Mouse (Mus musculus) lung, postnatal 0 days (tissue): ENCODE results near the gene Asxl1. TPM values are rescaled to one million over a fixed set of nuclear protein-coding genes. Genes with fewer than 3 reads are reported as not detected.
A peak's percentile ranks its signal among the peaks of the same experiment; 100 is the strongest.

ENCODE experiments used
- ATAC-seq: fragments of 200-750 bp; cut with Nextera tagmentation; 2 replicates; pipeline ENCODE4 v1.8.0; 2017; ENCODE audit warnings: moderate library complexity
- DNase-seq: peaks from one replicate; pipeline ENCODE4 v3.0.0-alpha.2; 2016; ENCODE audit warnings: low spot score
- H3K27ac ChIP-seq: fragments of 300-500 bp; sonication (generic); 2 replicates; pipeline ENCODE4 v1.5.1; 2014; ENCODE audit warnings: antibody characterized with exemption, mild to moderate bottlenecking, low read length, mixed read lengths
- H3K27me3 ChIP-seq: fragments of 300-500 bp; sonication (generic); replicated peaks from 2 replicates; pipeline ENCODE4 v1.6.1; 2014; ENCODE audit warnings: low read length, mixed read lengths; ENCODE audit not compliant: insufficient read depth
- H3K36me3 ChIP-seq: fragments of 300-500 bp; sonication (generic); 2 replicates; pipeline ENCODE4 v1.6.1; 2014; ENCODE audit warnings: low read length, mixed read lengths; ENCODE audit not compliant: insufficient read depth
- H3K4me1 ChIP-seq: fragments of 300-500 bp; sonication (generic); 2 replicates; pipeline ENCODE4 v1.6.1; 2014; ENCODE audit warnings: antibody characterized with exemption, low read depth, low read length, mixed read lengths; ENCODE audit not compliant: insufficient read depth
- H3K4me2 ChIP-seq: fragments of 300-500 bp; sonication (generic); replicated peaks from 2 replicates; pipeline ENCODE4 v1.6.1; 2014; ENCODE audit warnings: low read depth, mild to moderate bottlenecking, low read length, moderate library complexity, mixed read lengths
- H3K4me3 ChIP-seq: fragments of 300-500 bp; sonication (generic); 2 replicates; pipeline ENCODE4 v1.5.1; 2014; ENCODE audit warnings: low read depth, low read length
- H3K9ac ChIP-seq: fragments of 300-500 bp; sonication (generic); replicated peaks from 2 replicates; pipeline ENCODE4 v1.6.1; 2014; ENCODE audit warnings: low read depth, mild to moderate bottlenecking
- H3K9me3 ChIP-seq: fragments of 300-500 bp; sonication (generic); 2 replicates; pipeline ENCODE4 v1.6.1; 2016; ENCODE audit warnings: low read length, mixed read lengths
- CTCF ChIP-seq: IDR thresholded peaks from 2 replicates; pipeline ENCODE4 v1.5.1; 2016; ENCODE audit warnings: antibody characterized with exemption, mild to moderate bottlenecking
- EP300 ChIP-seq: IDR thresholded peaks from 2 replicates; pipeline ENCODE4 v1.6.1; 2016; ENCODE audit warnings: antibody characterized with exemption, mild to moderate bottlenecking, control low read depth
- WGBS: fragments of 180-500 bp; shearing (Covaris S2); extraction: QIAGEN DNeasy Blood & Tissue Kit; methylation state at CpG from one replicate; pipeline ENCODE4 v1.1.7; 2014; 5-methylcytosine and 5-hydroxymethylcytosine counted together
- polyA plus RNA-seq: library from polyadenylated mRNA; unstranded; fragments of >200 nt; fragmentation: Nextera tagmentation; extraction: Ambion mirVana; gene quantifications from 2 replicates; pipeline ENCODE4 v1.2.1, GENCODE M21; 2015

The Asxl1 gene
- polyA plus RNA-seq, 1 experiment from 2014 or later, result 10.3 TPM

GRCm38 (mm10) chr2:153445137-153446016 lies 99.7 kb downstream of the Asxl1 start:
- no peaks in the 10 kb centered on the region for H3K27me3 ChIP-seq
- H3K4me1 ChIP-seq, result peaks cover 30% of the 10 kb centered on the region
- TF ChIP-seq EP300 (no peak), CTCF (no peak)
- no peaks in the 10 kb centered on the region for H3K9me3 ChIP-seq
- under 1% methylated on average over 58 of the region's 59 CpGs for WGBS
- H3K4me3 ChIP-seq, result peak overlapping the region; percentile 98
- peak; percentile 48 for DNase-seq
- H3K36me3 ChIP-seq, result no peaks in the 10 kb centered on the region
- peak overlapping the region; percentile 46 for H3K9ac ChIP-seq
- H3K27ac ChIP-seq, result peak overlapping the region; percentile 95
- peak; percentile 13 for ATAC-seq
- H3K4me2 ChIP-seq, result peak overlapping the region; percentile 99

DNA sequence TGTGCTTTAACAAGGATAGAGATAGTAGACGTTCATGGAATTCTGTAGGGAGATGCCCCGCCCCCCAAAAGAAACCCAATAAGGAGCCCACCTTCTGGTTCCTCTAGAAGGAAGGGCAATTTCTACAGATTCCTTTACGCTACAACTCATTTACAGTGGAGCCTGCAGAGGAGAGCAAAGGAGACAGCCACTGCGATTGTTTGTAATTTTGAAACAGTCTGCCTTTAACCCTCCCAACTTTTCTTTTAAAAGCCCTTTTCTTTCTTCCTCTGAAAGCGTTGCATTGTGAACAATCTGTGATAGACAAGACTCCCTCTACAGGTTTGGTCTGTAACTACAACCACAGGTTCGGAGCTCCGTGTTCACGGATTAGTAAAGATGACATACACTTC lies 100.4 kb downstream of the Asxl1 start:
- Histone ChIP-seq H3K27ac (no peak overlapping the region), H3K27me3 (no peaks in the 10 kb centered on the region), H3K4me1 (peaks cover 24% of the 10 kb centered on the region), H3K4me3 (peak overlapping the region; percentile 98), H3K9ac (peak overlapping the region; percentile 45; the same call in 1 of the 2 replicates), H3K9me3 (no peaks in the 10 kb centered on the region), H3K36me3 (no peaks in the 10 kb centered on the region), H3K4me2 (peak overlapping the region; percentile 99)
- ATAC-seq (no peak), DNase-seq (peak; percentile 86)
- TF ChIP-seq EP300 (no peak), CTCF (peak; percentile 81)
- under 1% methylated on average over 8 of the region's 8 CpGs for WGBS

DNA sequence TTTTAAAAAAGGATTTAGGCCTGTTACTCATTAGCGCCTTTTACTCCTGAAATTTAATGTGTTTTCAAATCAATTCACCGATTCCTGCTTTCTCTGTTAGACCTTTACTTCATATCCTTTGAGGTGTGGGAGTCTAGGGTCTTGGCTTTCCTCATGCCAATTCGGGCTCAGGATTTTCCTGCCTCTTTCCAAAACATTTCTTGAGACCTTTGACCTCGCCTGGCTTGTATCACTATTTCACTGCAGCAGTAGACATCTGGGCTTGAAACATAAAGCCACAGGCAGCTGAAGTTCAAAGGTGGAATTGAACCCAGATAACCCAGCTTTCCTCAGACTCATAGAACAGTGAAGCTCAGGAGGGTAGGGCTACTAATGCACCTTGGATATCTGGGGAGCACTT lies 100.8 kb downstream of the Asxl1 start:
- no peak overlapping the region for H3K4me2 ChIP-seq

GRCm38 (mm10) chr2:153447719-153448118 lies 102.1 kb downstream of the Asxl1 start:
- H3K27me3 ChIP-seq, result no peaks in the 10 kb centered on the region
- peaks cover 8% of the 10 kb centered on the region for H3K4me1 ChIP-seq
- TF ChIP-seq CTCF (no peak), EP300 (0 out of 2 replicates have a peak, but pooled peaks have one; percentile 32)
- no peak overlapping the region for H3K27ac ChIP-seq
- ATAC-seq, result no peak
- no peak overlapping the region for H3K4me3 ChIP-seq
- 55% methylated on average over 3 of the region's 3 CpGs for WGBS
- H3K36me3 ChIP-seq, result no peaks in the 10 kb centered on the region
- H3K4me2 ChIP-seq, result no peak overlapping the region
- H3K9ac ChIP-seq, result no peak overlapping the region
- no peaks in the 10 kb centered on the region for H3K9me3 ChIP-seq
- peak; percentile 57 for DNase-seq

More for the DNA sequence above, 100.8 kb downstream of the Asxl1 start:
- Histone ChIP-seq H3K4me1 (peaks cover 19% of the 10 kb centered on the region), H3K9ac (no peak overlapping the region), H3K27me3 (no peaks in the 10 kb centered on the region), H3K27ac (no peak overlapping the region), H3K36me3 (no peaks in the 10 kb centered on the region), H3K9me3 (no peaks in the 10 kb centered on the region), H3K4me3 (no peak overlapping the region)
- ATAC-seq (no peak), DNase-seq (peak; percentile 17)
- TF ChIP-seq CTCF (no peak), EP300 (no peak)
- WGBS, result 30% methylated on average over 4 of the region's 4 CpGs

DNA sequence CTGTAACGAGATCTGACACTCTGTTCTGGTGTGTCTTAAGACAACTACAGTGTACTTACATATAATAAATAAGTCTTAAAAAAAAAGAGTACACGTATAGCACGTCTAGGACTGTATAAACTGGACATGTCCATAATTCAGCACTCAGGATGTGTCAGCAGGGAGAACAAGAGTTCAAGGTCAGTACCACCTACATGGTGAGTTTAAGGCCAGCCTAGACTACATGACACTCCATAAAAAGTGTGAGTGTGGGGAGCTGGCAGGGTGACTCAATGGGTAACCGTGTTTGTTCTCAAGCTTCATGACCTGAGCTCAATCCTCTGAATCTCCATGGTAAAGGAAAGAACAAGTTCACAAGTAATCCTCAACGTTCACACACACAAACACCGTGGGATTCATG lies 102.9 kb downstream of the Asxl1 start:
- DNase-seq (no peak), ATAC-seq (no peak)
- WGBS, result 75% methylated on average over 6 of the region's 6 CpGs

More for the DNA sequence above, 102.9 kb downstream of the Asxl1 start:
- H3K4me3 ChIP-seq, result no peak overlapping the region
- no peak overlapping the region for H3K9ac ChIP-seq
- TF ChIP-seq CTCF (no peak), EP300 (no peak)
- H3K9me3 ChIP-seq, result no peaks in the 10 kb centered on the region
- H3K4me2 ChIP-seq, result no peak overlapping the region
- H3K36me3 ChIP-seq, result no peaks in the 10 kb centered on the region
- H3K27me3 ChIP-seq, result no peaks in the 10 kb centered on the region
- peaks cover 4% of the 10 kb centered on the region; the same call in 1 of the 2 replicates for H3K4me1 ChIP-seq
- no peak overlapping the region for H3K27ac ChIP-seq

Other genes with a start within 250 kb of the Asxl1 start
- 37.1 and 59.4 TPM in 2 replicates for gene Hck, start 237.4 kb upstream of the Asxl1 start, polyA plus RNA-seq
- 39.7 and 44.5 TPM in 2 replicates for gene Tm9sf4, start 184.5 kb upstream of the Asxl1 start, polyA plus RNA-seq
- 4.7 and 5.5 TPM in 2 replicates for gene Tspyl3, start 120.4 kb upstream of the Asxl1 start, polyA plus RNA-seq
- gene Plagl2, start 104.4 kb upstream of the Asxl1 start, polyA plus RNA-seq, result 6.8 and 7.1 TPM in 2 replicates
- gene Pofut1, start 104.3 kb upstream of the Asxl1 start, polyA plus RNA-seq, result 2.8 and 3.1 TPM in 2 replicates
- 4.7 and 5.2 TPM in 2 replicates for gene Kif3b, start 54.4 kb upstream of the Asxl1 start, polyA plus RNA-seq
- not detected in 2 replicates for gene 4930404H24Rik, start 147.0 kb downstream of the Asxl1 start, polyA plus RNA-seq
- 8.3 and 9.9 TPM in 2 replicates for gene Nol4l, start 184.1 kb downstream of the Asxl1 start, polyA plus RNA-seq